In genomic region chr6:77979241-77979961, GRCm38 (mm10) we compare ENCODE assay signal across 8 mouse cellular contexts. TPM values are rescaled to one million over a fixed set of nuclear protein-coding genes. Genes with fewer than 3 reads are reported as not detected.
DNase-seq lines count a peak whose midpoint lies in the region; ATAC-seq and TF ChIP-seq lines count a peak whose summit lies in the region.

Gene Ctnna2 (minus strand): TSS chr6:77979699.

- H3K27me3 ChIP-seq in embryonic facial prominence, embryonic 12.5 days = no peaks in the 10 kb centered on the region
- H3K27me3 ChIP-seq in heart, embryonic 11.5 days (ENCODE audit: control insufficient read depth, insufficient read depth, low read length) = no peaks in the 10 kb centered on the region; the same call in 1 of the 2 replicates
- 0 out of 2 replicates have a peak, but pooled peaks cover 4% of the 10 kb centered on the region for H3K27me3 ChIP-seq in limb, embryonic 10.5 days (ENCODE audit: low read depth, poor library complexity, severe bottlenecking)
- no peaks in the 10 kb centered on the region for H3K27me3 ChIP-seq in midbrain, embryonic 15.5 days (replicated peaks)
- no peaks in the 10 kb centered on the region for H3K27me3 ChIP-seq in stomach, postnatal 0 days (ENCODE audit: control insufficient read depth, insufficient read depth, low read length)

- peak within 1 kb of the TSS; percentile 58 for H3K9ac ChIP-seq in embryonic facial prominence, embryonic 12.5 days
- 0 out of 2 replicates have a peak within 1 kb of the TSS, but pooled peaks have one; percentile 17 for H3K9ac ChIP-seq in heart, embryonic 11.5 days (ENCODE audit: low read depth, low read length)
- peak within 1 kb of the TSS; percentile 81 for H3K9ac ChIP-seq in midbrain, embryonic 15.5 days
- 0 out of 2 replicates have a peak within 1 kb of the TSS, but pooled peaks have one; percentile 8 for H3K9ac ChIP-seq in stomach, postnatal 0 days (ENCODE audit: low read length)

- peak within 1 kb of the TSS; percentile 77 for H3K4me2 ChIP-seq in embryonic facial prominence, embryonic 12.5 days (replicated peaks)
- H3K4me2 ChIP-seq in heart, embryonic 11.5 days = peak within 1 kb of the TSS; percentile 78
- peak within 1 kb of the TSS; percentile 58 for H3K4me2 ChIP-seq in midbrain, embryonic 15.5 days
- H3K4me2 ChIP-seq in stomach, postnatal 0 days (replicated peaks; ENCODE audit: low read depth) = peak within 1 kb of the TSS; percentile 72

- no peak for TF ChIP-seq EP300 in stomach, postnatal 0 days (optimal IDR thresholded peaks at IDR 0.05)

- WGBS in embryonic facial prominence, embryonic 12.5 days = under 1% methylated on average over 47 of the region's 58 CpGs
- under 1% methylated on average over 52 of the region's 58 CpGs for WGBS in heart, embryonic 11.5 days (ENCODE audit: insufficient replicate concordance)
- under 1% methylated on average over 54 of the region's 58 CpGs for WGBS in limb, embryonic 10.5 days
- WGBS in midbrain, embryonic 15.5 days = under 1% methylated on average over 36 of the region's 58 CpGs
- under 1% methylated on average over 36 of the region's 58 CpGs for WGBS in stomach, postnatal 0 days

- no peaks in the 10 kb centered on the region for H3K36me3 ChIP-seq in embryonic facial prominence, embryonic 12.5 days
- H3K36me3 ChIP-seq in heart, embryonic 11.5 days (ENCODE audit: control insufficient read depth, insufficient read depth, low read length) = no peaks in the 10 kb centered on the region
- H3K36me3 ChIP-seq in limb, embryonic 10.5 days = no peaks in the 10 kb centered on the region
- no peaks in the 10 kb centered on the region for H3K36me3 ChIP-seq in midbrain, embryonic 15.5 days (replicated peaks)
- H3K36me3 ChIP-seq in stomach, postnatal 0 days (ENCODE audit: control insufficient read depth, insufficient read depth, low read length) = no peaks in the 10 kb centered on the region

- 0 out of 2 replicates have a peak, but pooled peaks cover 3% of the 10 kb centered on the region for H3K4me1 ChIP-seq in embryonic facial prominence, embryonic 12.5 days
- no peaks in the 10 kb centered on the region for H3K4me1 ChIP-seq in heart, embryonic 11.5 days (ENCODE audit: control insufficient read depth, insufficient read depth, low read length)
- peaks cover 10% of the 10 kb centered on the region for H3K4me1 ChIP-seq in limb, embryonic 10.5 days
- H3K4me1 ChIP-seq in midbrain, embryonic 15.5 days = peaks cover 45% of the 10 kb centered on the region
- no peaks in the 10 kb centered on the region for H3K4me1 ChIP-seq in stomach, postnatal 0 days (replicated peaks; ENCODE audit: control insufficient read depth, insufficient read depth)

- 0 out of 2 replicates have a peak within 1 kb of the TSS, but pooled peaks have one; percentile 37 for H3K27ac ChIP-seq in embryonic facial prominence, embryonic 12.5 days
- H3K27ac ChIP-seq in heart, embryonic 11.5 days (ENCODE audit: low read depth, low read length) = no peak within 1 kb of the TSS
- peak within 1 kb of the TSS; percentile 74 for H3K27ac ChIP-seq in limb, embryonic 10.5 days
- peak within 1 kb of the TSS; percentile 99 for H3K27ac ChIP-seq in midbrain, embryonic 15.5 days
- H3K27ac ChIP-seq in stomach, postnatal 0 days (replicated peaks) = no peak within 1 kb of the TSS

- TF ChIP-seq CTCF in stomach, postnatal 0 days (IDR thresholded peaks at IDR 0.05; ENCODE audit: low read depth) = peak; percentile 57

- peak; percentile 95 for ATAC-seq in embryonic facial prominence, embryonic 12.5 days (ENCODE audit: insufficient number of reproducible peaks, insufficient read depth, low FRiP score, low TSS enrichment)
- peak; percentile 80 for ATAC-seq in heart, embryonic 11.5 days (replicated peaks; ENCODE audit: insufficient number of reproducible peaks, low FRiP score, low TSS enrichment)
- ATAC-seq in midbrain, embryonic 15.5 days (replicated peaks) = peak; percentile 96
- ATAC-seq in stomach, postnatal 0 days (ENCODE audit: low FRiP score, low TSS enrichment) = peak; percentile 85
- ATAC-seq in inflammation-experienced regulatory T-cells, adult 6 months = no peak

- no peaks in the 10 kb centered on the region for H3K9me3 ChIP-seq in embryonic facial prominence, embryonic 12.5 days
- H3K9me3 ChIP-seq in heart, embryonic 11.5 days (replicated peaks; ENCODE audit: control insufficient read depth, low read length) = no peaks in the 10 kb centered on the region
- no peaks in the 10 kb centered on the region for H3K9me3 ChIP-seq in limb, embryonic 10.5 days (replicated peaks)
- no peaks in the 10 kb centered on the region for H3K9me3 ChIP-seq in midbrain, embryonic 15.5 days
- H3K9me3 ChIP-seq in stomach, postnatal 0 days (ENCODE audit: control insufficient read depth, low read length) = no peaks in the 10 kb centered on the region

- peak within 1 kb of the TSS; percentile 57 for H3K4me3 ChIP-seq in embryonic facial prominence, embryonic 12.5 days
- peak within 1 kb of the TSS; percentile 49 for H3K4me3 ChIP-seq in heart, embryonic 11.5 days (ENCODE audit: low read depth, low read length)
- peak within 1 kb of the TSS; percentile 65 for H3K4me3 ChIP-seq in limb, embryonic 10.5 days
- peak within 1 kb of the TSS; percentile 72 for H3K4me3 ChIP-seq in midbrain, embryonic 15.5 days
- peak within 1 kb of the TSS; percentile 39 for H3K4me3 ChIP-seq in stomach, postnatal 0 days (ENCODE audit: low read depth, low read length)

- DNase-seq in brain, embryonic 18.5 days (ENCODE audit: low read depth, low spot score) = peak; percentile 93
- DNase-seq in kidney, adult 9 months = peak; percentile 50
- DNase-seq in limb, embryonic 10.5 days (ENCODE audit: low spot score) = peak; percentile 91
- DNase-seq in stomach, postnatal 0 days (ENCODE audit: low spot score) = peak; percentile 79

RNA-seq across cellular contexts. Expression of gene Ctnna2, which starts in this region (rescaled TPM):
- 16.8 and 18.3 TPM in 2 replicates for polyA plus RNA-seq in embryonic facial prominence, embryonic 12.5 days (2016; fragmentation: Nextera tagmentation; extraction: Ambion mirVana)
- 1.1 and 1.8 TPM in 2 replicates for polyA plus RNA-seq in heart, embryonic 11.5 days (2014; fragmentation: Nextera tagmentation; extraction: Ambion mirVana)
- 0.90 and 1.7 TPM in 2 replicates for polyA plus RNA-seq in limb, embryonic 10.5 days (2016; fragmentation: Nextera tagmentation; extraction: Ambion mirVana)
- 137 and 145 TPM in 2 replicates for polyA plus RNA-seq in midbrain, embryonic 15.5 days (2015; fragmentation: Nextera tagmentation; extraction: Ambion mirVana)
- polyA plus RNA-seq in stomach, postnatal 0 days (2015; fragmentation: Nextera tagmentation; extraction: Ambion mirVana) = 1.9 and 2.8 TPM in 2 replicates
- polyA plus RNA-seq in inflammation-experienced regulatory T-cells, adult 6 months (2017; shearing (Covaris generic)) = not detected

Comparison
In these comparisons a context has a peak if more than half of its experiments do, and no peak if none do; other contexts are left out.
1. H3K27ac ChIP-seq: peak in embryonic facial prominence, embryonic 12.5 days (single experiment), limb, embryonic 10.5 days (single experiment) and midbrain, embryonic 15.5 days (single experiment); none in heart, embryonic 11.5 days (single experiment) and stomach, postnatal 0 days (single experiment).
2. H3K9ac ChIP-seq: peak in every context shown above with its lines; median percentile 81 in midbrain, embryonic 15.5 days; 58 in embryonic facial prominence, embryonic 12.5 days; 17 in heart, embryonic 11.5 days; 8 in stomach, postnatal 0 days.
3. Peak in every context shown above with its lines, with median percentiles within 50 percentile points of each other: DNase-seq, H3K4me2 ChIP-seq and H3K4me3 ChIP-seq.